Mouse (Mus musculus) adrenal gland, postnatal 4 days (tissue): ENCODE results near the gene 1700022I11Rik. TPM values are rescaled to one million over a fixed set of nuclear protein-coding genes. Genes with fewer than 3 reads are reported as not detected.

Experiments
- DNase-seq, 2 experiments: peaks; one replicate each; pipeline ENCODE4 v3.0.0; 2021 to 2022; ENCODE audit warnings: low spot score in 2 of 2, mixed read lengths in 2 of 2
- total RNA-seq, 2 experiments: library from RNA; stranded (reverse); gene quantifications; 2 replicates each; pipeline ENCODE4 v1.2.3; 2021

The 1700022I11Rik gene
- total RNA-seq, 2 experiments from 2014 or later, result not detected

DNA sequence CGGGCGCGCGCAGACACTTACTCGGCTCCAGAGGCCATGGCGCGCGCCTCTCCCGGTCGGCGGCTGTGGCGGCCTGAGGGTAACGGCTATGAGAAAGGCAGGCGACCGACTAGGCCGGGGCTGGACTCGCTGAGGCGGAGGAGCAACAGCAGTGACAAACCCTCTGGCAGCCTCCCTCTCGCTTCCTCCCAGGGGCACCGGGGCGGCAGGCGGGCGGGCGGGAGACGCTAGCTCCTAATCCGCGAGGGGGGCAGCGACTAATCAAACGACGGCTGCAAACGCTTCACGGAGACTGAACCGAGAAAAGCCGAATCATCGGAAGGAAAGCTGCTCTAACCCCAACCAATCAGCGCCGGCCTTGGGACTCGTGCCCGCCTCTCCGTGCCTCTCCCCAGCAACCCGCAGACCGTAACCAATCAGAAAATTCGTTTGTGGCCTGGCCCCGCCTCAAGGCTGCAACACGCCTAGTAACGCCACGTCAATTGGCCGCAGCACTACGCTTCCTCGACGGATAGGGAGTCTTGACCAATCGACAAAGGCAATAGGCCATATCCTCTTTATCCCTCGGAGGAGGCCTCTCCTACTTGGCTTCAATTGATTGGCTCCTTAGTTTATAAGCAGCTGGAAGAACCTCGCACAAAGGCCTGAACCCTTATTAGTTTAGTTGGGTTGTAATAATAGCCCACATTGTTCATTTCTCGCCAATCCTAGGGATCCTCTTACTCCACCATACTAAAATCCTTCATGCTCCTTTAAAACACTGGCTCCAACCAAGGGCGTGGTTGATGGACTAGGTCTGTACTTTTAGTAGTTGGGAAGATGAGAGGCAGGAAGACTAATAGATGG is 31.0 kb downstream of the 1700022I11Rik start, which contains the start of gene Vcp:
TSS of gene Vcp (minus strand) at position 367 of the 846 bp plus-strand sequence.
- peak; percentile 94 to 99 for DNase-seq

DNA sequence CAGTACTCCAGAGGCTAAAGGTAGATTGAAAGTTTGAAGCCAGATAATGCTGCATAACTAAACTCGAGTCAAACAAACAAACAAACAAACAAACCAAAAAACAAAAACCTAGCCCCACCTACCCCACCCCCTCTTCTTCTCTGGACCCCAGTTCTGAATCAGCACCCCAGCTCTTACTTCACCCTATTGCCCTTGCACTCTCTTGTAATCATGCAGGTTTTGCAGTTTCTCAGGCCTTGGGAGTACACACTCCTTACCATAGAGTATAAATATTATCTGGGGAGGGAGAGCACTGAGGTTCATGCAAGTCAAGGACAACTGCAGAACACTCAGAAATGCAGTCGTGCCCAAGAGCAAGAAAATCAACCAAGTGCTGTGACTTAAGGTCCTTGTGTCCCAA is 31.9 kb downstream of the 1700022I11Rik start:
- DNase-seq, result no peak

DNA sequence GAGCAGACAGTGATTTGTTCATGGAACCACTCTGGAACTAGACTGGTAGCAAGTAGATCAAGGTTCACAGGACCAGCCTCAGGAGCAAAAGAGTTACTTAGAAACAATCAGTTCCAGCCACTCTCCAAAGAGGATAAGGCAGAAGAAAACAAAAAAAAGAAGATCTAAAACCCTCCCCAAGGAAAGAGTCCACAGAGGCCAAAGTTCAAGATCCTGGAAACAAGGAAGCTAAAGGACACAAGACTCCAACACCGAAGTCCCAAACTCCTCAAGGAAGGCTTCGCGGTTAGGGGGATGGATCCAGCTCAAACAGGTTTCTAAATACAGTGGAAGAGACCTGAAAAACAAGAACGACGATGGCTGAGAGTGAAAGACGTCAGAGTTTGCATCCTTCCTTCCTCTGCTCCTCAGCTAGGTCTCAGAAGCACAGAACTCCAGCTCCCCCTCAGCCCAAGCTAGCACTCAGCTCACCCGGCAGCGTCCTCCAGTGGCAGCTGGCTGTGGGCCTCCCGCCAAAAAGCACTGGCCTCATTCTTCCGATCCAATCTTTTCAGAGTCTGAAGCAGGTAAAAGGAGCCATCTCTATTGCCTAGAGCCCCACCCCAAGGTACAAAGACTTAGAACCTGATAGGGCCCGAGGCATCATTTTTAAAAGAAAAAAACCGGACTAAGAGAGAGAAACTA is 33.5 kb downstream of the 1700022I11Rik start:
- no peak for DNase-seq

DNA sequence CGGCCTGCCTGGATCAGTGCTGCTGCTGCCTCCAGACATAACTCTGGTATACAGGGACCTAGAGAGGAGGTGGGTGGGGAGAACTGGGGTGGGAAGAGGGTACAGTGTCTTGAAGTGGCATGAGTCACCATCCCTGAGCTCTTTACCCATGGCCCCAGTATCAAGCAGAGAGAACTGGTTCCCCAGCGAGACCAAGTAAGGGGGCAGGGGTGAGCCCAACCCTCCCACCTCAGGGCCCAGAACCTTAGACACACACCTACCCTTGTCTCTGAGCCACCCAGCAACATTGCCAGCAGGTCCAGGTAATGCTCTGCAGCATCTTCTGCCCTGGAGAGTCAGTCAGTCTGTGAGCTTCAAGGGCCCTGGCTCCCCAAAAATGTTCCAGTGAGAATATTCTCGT is 35.5 kb downstream of the 1700022I11Rik start:
- no peak for DNase-seq

DNA sequence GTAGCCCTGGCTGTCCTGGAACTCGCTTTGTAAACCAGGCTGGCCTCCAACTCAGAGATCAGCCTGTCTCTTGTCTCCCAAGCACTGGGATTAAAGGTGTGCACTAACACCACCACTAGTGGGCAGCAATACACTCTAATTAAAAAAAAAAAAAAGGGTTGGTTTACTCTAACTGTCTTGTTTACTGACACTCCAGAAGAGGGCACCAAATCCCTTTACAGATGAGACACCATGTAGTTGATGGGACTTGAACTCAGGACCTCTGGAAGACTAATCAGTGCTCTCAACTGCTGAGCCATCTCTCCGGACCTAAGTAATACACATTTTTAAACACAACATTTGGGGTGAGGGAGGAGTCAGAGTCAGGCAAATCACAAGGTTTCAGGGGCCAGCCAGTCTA is 36.4 kb downstream of the 1700022I11Rik start:
- DNase-seq, result no peak

DNA sequence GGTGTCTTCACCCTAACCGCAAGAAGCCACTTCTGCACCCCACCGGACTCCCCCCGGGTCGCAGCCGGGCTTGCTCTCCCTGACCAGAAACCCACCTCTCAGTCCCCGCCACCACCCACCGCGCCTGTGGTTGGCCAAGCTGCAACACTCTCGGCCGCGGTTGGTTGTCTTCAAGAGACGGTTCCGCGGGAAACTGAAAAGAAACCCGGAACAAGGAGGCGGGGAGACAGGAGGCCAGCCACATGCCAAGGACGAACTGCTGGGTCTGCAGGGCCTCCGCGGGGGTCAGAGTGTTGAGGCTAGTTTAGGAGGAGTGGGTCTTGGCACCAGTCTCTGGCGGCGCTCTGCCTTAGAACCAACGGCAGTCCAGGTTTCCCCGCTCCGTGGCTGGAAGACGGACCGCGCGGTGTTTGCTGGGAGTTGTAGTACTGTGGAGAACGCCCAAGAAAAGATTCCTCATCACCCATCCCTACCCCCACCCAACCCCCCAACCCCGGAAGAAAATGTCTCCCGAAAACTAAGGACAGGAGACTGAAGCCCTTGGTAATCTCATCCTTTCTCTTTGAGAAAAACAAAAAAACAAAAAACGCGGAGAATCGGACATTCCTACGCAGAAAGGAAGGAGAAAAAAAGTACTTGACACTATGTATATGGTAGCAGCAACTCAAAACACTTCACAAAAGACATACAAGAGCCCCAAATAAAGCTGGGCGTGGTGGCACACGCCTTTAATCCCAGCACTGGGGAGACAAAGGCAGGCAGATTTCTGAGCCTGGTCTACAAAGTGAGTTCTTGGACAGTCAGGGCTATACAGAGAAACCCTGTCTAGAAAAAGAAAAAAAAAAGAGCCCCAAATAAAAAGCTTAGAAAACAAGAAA is 41.0 kb downstream of the 1700022I11Rik start, which contains the start of gene Fancg:
TSS of gene Fancg (minus strand) at position 346 of the 878 bp plus-strand sequence.
- DNase-seq, result peak; percentile 69 to 70

DNA sequence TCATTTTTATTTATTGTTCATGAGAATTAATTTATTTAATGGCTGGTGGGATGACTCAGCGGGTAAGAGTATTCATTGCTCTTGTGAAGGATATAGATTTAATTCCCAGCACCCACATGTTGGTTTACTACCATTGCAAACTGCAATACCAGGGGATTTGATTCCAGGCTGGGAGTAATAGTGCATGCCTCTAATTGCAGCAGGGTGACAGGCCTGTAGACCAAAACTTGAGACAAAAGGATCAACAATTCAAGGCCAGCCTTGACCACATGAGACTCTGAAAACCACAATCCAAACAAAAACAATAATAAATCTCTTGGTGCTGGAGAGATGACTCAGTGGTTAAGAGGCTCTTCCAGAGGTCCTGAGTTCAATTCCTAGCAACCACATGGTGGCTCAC is 42.7 kb downstream of the 1700022I11Rik start:
- DNase-seq, result no peak

DNA sequence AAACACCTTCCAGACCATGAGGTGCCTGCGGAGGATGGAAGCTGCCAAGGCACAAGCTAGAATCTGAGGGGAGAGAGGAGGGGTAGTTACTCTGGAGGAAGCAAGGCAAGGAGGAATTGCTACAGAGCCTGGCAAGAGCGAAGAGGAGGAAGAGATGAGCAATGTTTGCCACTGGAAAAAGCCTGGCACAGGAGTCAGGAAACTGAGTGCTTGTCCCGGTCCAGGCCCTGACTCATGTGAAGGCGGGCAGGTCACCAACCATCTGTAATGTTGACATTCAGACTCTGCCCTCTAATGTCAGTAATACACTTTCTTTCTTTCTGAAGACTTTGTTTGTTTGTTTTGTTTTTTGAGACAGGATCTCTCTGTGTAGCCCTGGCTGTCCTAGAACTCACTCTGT is 48.8 kb downstream of the 1700022I11Rik start:
- no peak for DNase-seq

DNA sequence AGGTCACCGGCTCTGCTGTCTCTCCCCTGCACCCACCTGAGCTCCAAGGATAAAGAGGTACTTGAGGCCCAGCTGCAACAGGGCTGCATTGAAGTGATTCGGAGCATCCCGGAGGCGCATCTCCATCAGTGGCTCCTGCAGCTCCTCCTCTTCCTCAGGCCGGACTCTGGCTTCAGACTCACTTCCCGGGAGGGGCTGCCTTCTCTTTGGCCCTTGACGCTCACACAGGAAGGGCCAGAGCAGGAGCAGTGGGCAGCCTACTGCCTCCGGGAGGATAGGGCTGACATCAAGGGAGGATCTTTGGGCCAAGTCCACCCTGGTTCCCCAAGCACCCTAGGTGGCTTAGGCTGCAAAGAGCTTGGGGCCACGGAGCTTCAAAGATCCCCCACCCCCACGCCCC is 49.8 kb downstream of the 1700022I11Rik start:
- no peak for DNase-seq

DNA sequence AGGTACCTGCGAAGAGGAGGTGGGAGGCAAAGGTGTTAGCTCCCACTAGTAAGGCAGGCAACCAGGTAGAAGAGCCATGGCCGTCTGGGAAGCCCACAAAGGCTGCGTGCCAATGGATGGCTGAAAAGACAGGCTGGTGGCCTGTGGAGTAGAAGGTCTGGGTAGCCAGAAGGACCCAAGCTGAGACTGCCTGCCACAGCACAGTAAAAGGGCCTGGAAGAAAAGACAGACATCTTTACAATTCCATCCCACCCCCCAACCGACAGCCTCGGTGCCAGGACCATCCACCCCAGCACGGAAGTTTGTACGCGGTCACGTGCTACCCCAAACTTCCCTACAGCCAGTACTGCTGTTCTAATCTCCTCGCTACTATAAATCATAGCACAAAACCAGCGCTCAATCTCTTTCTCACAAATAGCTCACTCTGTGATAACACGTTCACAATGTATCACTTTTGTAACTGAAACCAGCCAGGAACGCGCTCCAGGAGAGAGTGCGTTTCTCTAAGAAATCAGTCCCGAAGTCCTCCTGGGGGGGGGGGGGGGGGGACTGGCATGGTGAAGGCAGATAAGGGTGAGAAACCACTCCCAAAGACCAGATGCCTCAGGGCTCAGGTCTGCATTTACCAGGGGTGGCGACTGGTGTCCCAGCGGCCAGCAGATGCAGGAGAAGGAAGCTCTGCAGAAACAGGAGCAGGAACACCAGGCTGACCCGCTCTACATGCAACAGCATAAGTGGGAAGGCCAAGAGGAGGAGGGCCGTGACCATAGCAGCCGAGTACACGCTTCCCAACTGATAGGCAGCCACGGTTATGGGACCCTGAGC is 50.4 kb downstream of the 1700022I11Rik start:
- DNase-seq, result no peak

DNA sequence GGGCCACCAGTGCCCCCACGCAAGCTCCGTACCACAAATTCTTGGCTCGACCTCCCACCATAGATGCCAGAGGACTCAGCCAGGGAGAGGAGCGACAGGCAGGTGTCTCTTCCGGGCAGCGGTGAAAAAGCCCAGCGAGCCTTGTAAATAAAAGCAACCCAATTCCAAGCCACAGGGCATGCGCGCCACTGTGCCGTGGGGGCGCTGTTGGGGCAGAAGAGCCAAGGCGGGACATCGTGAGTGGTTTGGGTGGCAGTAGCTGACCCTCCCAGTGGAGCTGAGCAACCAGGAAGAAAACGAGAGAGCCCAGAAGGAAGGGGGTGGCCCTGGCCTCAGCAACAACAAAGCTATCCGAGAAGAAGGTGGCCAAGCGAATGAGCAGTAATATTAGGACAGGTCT is 51.5 kb downstream of the 1700022I11Rik start:
- no peak for DNase-seq

DNA sequence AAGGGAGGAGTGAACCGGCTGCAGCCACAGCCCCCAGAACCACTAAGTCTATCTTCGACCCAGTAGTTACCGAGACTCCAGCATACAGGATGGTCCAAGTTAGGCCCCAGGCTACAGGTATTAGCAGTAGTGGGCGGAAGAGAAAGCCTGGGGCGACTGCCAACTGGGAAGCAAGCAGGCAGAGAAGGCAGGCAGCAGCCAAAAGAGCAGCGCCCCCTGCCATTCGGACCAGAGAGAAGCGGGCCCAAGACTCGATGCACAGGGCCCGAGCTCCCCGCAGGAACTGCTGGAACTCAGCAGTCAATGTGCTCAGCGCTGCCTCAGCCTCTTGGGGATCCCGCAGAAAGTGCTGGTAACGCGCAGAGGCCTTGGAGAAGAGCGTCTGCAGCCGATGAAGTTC is 51.9 kb downstream of the 1700022I11Rik start:
- DNase-seq, result no peak

DNA sequence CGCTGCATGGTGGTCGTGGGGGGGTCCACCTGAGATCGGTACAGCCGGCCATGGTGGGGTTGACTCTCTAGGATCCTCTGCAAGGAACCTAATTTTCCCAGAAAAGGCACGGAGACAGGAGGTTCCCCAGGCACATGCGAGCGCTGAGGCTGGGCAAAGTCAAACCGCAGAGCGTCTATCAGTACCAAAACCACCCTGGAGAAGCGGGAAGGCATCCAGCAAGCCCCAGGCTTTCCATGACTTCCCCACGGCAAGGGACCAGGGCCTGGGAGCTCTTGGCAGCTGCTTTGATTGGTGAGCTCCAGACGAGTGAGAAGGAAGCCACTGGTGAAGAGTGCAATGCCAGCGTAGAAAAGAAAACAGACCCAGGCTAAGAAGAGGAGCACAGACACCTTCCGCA is 55.3 kb downstream of the 1700022I11Rik start:
- DNase-seq, result no peak

DNA sequence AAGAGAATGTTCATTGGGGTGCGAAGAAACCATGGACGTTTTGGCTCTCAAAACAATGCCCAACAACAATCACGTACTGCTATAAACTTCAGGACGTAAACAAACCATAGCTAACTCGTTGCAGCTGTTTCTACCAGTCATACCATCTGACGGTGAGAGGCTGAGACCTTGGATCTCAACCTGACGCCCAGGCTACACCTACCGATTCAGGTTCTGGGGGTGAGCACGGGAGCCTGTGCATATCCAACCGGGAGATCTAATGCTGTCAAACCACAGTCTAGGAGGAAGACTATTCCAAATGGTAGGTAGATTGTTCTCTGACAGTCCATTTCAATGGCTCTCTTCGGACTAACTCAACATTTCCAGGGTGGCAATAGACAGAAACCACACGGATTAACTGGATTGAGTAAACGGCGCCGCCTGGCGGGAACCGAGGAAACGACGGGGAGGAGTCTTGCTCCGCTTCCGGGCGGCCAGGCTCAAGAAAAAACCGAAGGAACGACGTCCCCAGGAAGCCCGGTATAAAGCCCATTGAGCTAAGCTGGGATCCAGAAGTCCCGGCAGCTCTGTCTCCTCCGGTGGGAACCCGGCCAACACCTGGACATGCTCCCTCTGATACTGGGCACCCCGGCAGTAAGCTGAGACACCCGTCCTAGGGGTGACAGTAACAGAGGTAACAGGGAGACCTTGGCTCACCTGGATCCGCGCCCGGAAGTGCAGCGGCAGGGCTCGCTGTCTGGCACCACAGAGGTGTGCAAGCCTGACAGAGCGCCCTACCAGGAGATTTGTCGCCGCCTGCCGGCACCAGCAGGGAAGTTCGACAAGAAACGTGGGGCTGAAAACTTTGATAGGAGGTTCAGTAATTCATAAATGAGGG is 55.9 kb downstream of the 1700022I11Rik start, which contains the start of gene Pigo:
TSS of gene Pigo (minus strand) at position 736 of the 877 bp plus-strand sequence.
- DNase-seq, result peak; percentile 93

DNA sequence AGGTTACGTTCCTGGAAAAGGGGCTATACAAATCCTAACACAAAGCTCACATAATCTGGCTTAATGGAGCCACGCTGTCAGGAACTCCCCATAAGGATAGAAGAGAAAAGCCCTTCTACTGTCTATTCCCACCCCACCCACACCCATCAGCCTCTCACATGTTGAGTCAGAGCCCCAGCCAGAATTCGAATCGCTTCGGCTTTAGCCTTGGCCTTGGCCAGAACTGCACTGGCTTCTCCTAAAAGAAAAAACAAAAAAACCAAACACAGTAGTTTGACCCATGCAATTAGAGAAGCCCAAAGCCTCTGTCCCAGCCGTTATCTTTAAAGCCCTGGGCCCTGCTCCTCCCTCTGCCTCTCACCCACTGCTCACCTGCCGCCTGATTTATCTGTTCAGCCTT is 59.7 kb downstream of the 1700022I11Rik start:
- DNase-seq, result no peak

DNA sequence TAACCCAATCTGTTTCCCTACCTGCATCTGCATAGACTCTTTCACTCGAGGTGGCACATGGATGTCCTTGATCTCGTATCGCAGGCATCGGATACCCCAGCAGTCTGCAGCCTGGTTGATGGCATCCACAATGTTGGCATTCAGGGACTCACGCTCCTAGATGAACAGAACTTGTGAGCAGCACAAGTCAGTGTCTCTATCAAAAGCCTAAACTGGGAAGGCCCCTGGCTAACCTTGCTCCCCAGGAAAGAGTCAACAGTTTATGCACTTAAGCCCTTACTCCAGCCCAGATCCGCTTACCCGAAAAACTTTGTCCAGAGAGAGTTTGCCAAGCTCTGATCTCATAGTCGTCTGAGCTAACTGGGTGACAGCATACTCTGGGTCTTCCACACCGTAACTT is 60.3 kb downstream of the 1700022I11Rik start:
- DNase-seq, result no peak

DNA sequence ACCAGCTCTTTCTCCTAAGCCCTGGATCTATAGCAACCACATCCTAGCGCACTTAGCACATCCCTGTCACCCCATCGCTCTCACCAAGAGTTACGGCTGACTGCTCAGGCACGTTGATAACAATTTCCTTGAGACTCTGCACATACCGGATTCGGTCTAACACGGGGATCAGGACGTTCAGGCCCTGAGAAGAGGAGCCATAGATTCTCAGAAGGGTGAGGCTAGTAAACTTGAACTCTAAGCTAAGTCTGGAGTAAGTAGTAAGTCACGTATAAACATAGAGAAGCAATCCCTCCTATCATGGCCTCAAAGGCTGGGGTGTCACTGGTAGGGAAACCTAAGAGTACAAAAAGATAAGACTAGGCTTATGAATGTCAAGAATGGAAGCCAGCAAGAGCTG is 60.9 kb downstream of the 1700022I11Rik start:
- DNase-seq, result no peak

DNA sequence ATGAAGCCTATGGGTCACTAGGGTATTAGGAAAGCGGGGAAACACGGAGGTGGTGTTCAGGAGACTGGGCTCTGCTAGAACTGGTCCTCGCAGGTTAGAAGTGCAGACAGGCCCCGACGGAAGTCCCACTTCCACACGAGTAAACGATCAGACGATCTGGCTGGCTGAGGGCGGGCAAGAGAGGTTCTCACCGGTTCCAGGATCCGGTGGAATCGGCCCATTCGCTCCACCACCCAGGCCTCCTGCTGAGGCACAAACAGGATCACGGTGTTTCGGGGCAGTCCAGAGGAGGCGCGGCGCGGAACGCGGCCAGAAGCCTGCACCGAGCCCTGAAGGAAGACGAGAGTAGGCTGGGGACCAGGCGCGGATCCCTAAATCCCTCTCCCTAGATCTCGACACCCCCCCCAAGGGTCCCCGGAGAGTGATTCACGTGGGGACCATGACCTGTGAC is 61.4 kb downstream of the 1700022I11Rik start:
- DNase-seq, result no peak
